Mouse (Mus musculus) midbrain, embryonic 16.5 days (tissue): Measurements from ENCODE around the gene Gm49486. TPM values are rescaled to one million over a fixed set of nuclear protein-coding genes. Genes with fewer than 3 reads are reported as not detected.

Source experiments
- ATAC-seq: fragments of 200-750 bp; cut with Nextera tagmentation; 2 replicates; pipeline ENCODE4 v1.8.0; 2017; ENCODE audit warnings: moderate TSS enrichment
- H3K27ac ChIP-seq: fragments of 300-500 bp; sonication (generic); 2 replicates; pipeline ENCODE4 v1.5.1; 2014; ENCODE audit warnings: mild to moderate bottlenecking, low read length, mixed read lengths
- H3K27me3 ChIP-seq: fragments of 300-500 bp; sonication (generic); 2 replicates; pipeline ENCODE4 v1.6.1; 2014; ENCODE audit warnings: low read depth, low read length, mixed read lengths; ENCODE audit not compliant: control insufficient read depth, insufficient read depth
- H3K36me3 ChIP-seq: fragments of 300-500 bp; sonication (generic); 2 replicates; pipeline ENCODE4 v1.6.1; 2014; ENCODE audit warnings: mild to moderate bottlenecking, low read length, moderate library complexity, mixed read lengths; ENCODE audit not compliant: control insufficient read depth, insufficient read depth
- H3K4me1 ChIP-seq: fragments of 300-500 bp; sonication (generic); 2 replicates; pipeline ENCODE4 v1.6.1; 2014; ENCODE audit warnings: mild to moderate bottlenecking, low read length, mixed read lengths; ENCODE audit not compliant: control insufficient read depth, insufficient read depth
- H3K4me2 ChIP-seq: fragments of 300-500 bp; sonication (generic); 2 replicates; pipeline ENCODE4 v1.6.1; 2014; ENCODE audit warnings: mild to moderate bottlenecking, low read length, mixed read lengths
- H3K4me3 ChIP-seq: fragments of 300-500 bp; sonication (generic); 2 replicates; pipeline ENCODE4 v1.5.1; 2014; ENCODE audit warnings: low read depth, mild to moderate bottlenecking, low read length, moderate library complexity, mixed read lengths
- H3K9ac ChIP-seq: fragments of 300-500 bp; sonication (generic); 2 replicates; pipeline ENCODE4 v1.6.1; 2014; ENCODE audit warnings: low read depth, low read length, mixed read lengths
- H3K9me3 ChIP-seq: fragments of 300-500 bp; sonication (generic); replicated peaks from 2 replicates; pipeline ENCODE4 v1.6.1; 2014; ENCODE audit warnings: mild to moderate bottlenecking, low read length, mixed read lengths; ENCODE audit not compliant: control insufficient read depth, poor library complexity, severe bottlenecking
- WGBS: fragments of 180-500 bp; shearing (Covaris S2); extraction: QIAGEN DNeasy Blood & Tissue Kit; methylation state at CpG from one replicate; pipeline ENCODE4 v1.1.7; 2014; 5-methylcytosine and 5-hydroxymethylcytosine counted together
- polyA plus RNA-seq: library from polyadenylated mRNA; unstranded; fragments of >200 nt; fragmentation: Nextera tagmentation; extraction: Ambion mirVana; gene quantifications from 2 replicates; pipeline ENCODE4 v1.2.1, GENCODE M21; 2015

Gm49486 gene
- polyA plus RNA-seq, 1 experiment from 2014 or later = 1.3 TPM

DNA sequence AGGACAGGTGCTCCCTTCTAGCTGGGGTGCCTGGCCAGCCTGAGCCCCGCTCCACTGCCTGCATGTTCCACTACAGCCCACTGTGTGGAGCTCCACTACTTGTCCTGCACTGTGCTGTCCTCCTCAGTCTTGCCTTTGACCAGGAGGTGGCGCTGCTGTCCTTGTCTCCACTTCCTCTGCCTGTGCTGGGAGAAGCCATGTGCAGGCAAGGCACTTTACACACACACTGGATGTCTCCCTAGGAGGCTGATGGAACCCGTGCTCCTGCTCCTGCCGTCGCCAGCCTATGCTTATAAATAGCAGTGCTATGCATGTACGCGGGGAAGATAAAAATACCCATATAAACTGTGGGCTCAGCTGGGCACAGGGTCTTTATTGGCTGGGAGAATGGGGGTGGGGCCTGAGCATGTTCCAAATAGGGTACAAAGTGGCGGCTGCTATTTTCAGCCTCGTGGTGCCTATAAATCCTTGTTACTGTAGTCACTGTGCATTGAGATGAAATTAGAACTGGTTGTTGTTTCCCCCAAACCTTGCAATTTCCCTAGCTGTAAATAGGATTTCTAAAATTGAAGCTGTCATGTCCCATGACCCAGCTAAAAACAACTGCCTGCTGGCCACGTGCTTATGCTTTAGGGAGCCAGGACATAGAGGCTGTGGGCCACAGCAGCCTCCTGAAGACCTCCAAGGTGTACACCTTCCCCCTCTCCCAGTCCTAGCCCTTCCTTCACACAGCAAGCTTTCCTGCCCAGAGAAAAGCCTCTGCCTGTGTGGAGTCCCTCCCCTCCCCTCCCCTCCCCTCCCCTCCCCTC lies 14.2 kb downstream of the Gm49486 start:
- Histone ChIP-seq H3K9ac (0 out of 2 replicates have a peak overlapping the region, but pooled peaks have one; percentile 31), H3K36me3 (peaks cover 35% of the 10 kb centered on the region), H3K27me3 (no peaks in the 10 kb centered on the region), H3K9me3 (no peaks in the 10 kb centered on the region), H3K4me1 (no peaks in the 10 kb centered on the region), H3K4me3 (no peak overlapping the region), H3K27ac (peak overlapping the region; percentile 57), H3K4me2 (peak overlapping the region; percentile 26; the same call in 1 of the 2 replicates)
- peak; percentile 97 for ATAC-seq
- WGBS = 13% methylated on average over 10 of the region's 10 CpGs

DNA sequence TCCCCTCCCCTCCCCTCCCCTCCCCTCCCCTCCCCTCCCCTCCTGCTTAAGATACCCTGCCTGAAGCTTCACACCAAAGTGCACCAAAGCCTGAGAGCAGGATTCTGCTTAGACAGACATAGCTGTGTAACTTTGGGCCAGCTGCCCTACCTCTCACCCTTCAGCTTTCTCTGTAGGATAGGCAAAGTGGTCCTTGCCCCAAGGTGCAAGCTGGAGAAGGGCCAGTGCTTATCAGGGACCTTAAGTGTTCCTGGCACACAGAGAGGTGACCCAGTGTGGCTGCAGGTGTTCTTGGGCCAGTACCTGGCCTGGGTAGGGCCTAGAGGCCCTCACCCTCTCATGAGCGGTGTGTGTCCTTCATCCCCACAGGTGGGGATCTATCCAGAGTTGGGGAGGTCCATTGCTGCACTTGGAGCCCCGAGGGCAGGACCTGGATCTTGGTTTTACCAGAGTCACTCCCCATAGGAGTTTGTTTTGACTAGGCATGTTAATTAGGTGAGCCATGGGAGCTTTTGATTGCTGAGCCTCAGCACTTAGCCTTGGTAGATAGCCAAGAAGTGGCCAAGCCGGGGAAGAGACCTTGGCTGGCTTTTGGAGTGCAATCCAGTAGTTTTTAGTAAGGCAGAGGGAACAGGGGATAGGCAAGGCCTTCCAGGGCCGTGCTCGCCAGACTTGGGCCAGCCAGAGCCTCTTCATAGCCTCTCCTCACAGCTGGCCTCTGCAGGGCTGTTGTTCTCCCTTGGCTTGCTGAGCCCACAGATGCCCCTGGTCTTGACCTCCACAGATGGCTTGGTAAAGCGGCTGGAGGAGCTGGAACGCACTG lies 15.1 kb downstream of the Gm49486 start:
- ATAC-seq = no peak
- no peaks in the 10 kb centered on the region for H3K27me3 ChIP-seq
- no peaks in the 10 kb centered on the region for H3K4me1 ChIP-seq
- H3K27ac ChIP-seq = no peak overlapping the region
- H3K9me3 ChIP-seq = no peaks in the 10 kb centered on the region
- 72% methylated on average over 7 of the region's 7 CpGs for WGBS
- no peak overlapping the region for H3K4me3 ChIP-seq
- 0 out of 2 replicates have a peak overlapping the region, but pooled peaks have one; percentile 16 for H3K9ac ChIP-seq
- no peak overlapping the region for H3K4me2 ChIP-seq
- H3K36me3 ChIP-seq = peaks cover 34% of the 10 kb centered on the region

DNA sequence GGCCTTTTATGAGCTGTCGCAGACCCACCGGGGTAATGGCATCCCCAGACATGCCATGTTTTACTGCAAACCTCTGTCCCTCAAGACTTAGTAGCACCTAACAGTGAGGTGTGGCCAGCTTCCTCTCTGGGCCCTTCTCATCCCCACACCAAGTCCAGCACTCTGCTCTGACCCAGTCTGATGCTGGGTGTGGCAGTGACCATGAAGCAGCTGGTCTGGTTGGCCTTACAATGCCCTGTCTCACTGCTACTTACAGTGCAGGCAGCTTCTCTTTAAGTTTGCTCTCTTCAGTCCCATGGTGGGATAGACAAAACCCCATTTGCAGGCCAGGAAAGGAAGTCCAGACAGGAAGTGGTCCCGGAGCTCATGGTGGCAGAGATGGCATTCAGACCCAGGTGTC lies 16.1 kb downstream of the Gm49486 start:
- no peak overlapping the region for H3K4me2 ChIP-seq
- H3K4me1 ChIP-seq = no peaks in the 10 kb centered on the region
- no peaks in the 10 kb centered on the region for H3K9me3 ChIP-seq
- no peak for ATAC-seq
- no peaks in the 10 kb centered on the region for H3K27me3 ChIP-seq
- H3K36me3 ChIP-seq = peaks cover 25% of the 10 kb centered on the region
- H3K27ac ChIP-seq = no peak overlapping the region
- WGBS = 92% methylated on average over 3 of the region's 3 CpGs
- no peak overlapping the region for H3K9ac ChIP-seq
- H3K4me3 ChIP-seq = no peak overlapping the region

DNA sequence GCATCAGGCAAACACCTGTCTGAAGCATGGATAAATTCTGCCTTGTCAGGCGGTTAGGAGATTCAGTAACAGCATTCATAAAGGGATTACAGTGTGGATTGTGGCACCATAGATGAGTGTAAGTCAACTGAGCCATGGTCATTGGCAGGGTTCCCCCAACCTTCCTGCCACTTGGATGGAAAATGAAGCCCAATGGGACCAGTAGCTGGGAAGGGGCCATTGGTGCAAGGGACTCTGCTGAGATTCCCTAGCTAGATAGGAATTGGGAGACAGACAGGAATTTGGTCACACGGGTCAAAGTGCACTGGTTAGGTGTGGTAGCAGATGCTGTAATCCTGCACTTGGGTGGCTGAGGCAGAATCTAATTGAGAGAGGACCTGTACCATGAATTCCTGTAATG lies 21.0 kb downstream of the Gm49486 start:
- no peak overlapping the region for H3K4me2 ChIP-seq
- peaks cover 10% of the 10 kb centered on the region; the same call in 1 of the 2 replicates for H3K36me3 ChIP-seq
- WGBS = 73% methylated on average over 2 of the region's 2 CpGs
- H3K27ac ChIP-seq = no peak overlapping the region
- H3K27me3 ChIP-seq = peaks cover 20% of the 10 kb centered on the region
- H3K4me3 ChIP-seq = no peak overlapping the region
- ATAC-seq = no peak
- no peaks in the 10 kb centered on the region for H3K9me3 ChIP-seq
- no peak overlapping the region for H3K9ac ChIP-seq
- peaks cover 8% of the 10 kb centered on the region; the same call in 1 of the 2 replicates for H3K4me1 ChIP-seq

DNA sequence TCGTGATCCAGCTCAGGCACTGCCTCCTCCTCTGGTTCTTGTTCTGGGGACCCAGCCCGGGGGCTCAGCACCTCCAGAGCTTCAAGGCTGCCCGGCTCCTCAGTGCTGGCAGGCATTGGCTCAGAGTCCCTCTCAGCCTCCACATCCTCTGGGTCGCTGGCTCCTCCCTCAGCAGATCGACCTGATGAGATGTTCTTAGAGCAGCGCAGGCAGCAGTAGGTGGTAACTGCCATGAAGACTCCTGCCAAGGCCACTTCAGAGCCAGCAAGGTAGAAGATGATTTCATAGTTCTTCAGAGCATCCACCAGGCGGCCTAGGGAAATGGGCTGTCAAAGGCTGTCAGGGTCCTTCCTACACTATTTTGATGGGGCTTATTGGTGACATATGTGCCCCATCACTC lies 22.0 kb downstream of the Gm49486 start:
- ATAC-seq = 0 out of 2 replicates have a peak, but pooled peaks have one; percentile 1

DNA sequence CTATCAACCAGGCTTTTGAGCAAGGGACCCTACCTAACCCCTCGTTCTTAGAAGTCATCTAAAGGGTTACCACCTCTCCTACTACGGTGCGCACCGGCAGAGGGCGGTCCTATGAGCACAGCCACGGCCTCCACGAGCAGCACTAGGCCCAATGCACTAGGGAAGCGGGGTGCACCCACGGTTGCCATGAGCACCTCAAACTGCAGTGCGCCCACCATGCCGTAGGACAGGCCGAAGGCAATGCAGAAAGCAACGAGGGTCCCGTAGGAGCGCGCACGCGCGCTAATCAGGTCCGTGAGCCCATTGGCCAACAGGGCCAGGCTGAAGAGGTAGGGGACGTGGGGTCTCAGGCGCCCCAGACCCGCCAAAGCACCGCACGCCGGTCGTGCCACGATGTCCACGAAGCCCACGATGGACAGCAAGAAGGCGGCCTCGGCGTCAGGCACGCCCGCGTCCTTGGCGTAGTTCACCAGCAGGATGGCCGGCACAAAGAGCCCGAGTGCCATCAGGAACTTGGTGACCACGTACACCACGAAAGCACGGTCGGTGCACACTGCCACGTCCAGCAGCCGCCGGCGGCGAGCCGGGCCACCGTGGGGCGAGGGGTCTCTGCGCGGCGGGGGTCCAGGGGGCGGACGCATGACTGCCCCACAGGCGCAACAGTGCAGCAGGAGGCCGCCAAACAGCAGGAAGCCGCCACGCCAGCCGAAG lies 22.7 kb downstream of the Gm49486 start:
- Histone ChIP-seq H3K4me2 (peak overlapping the region; percentile 80), H3K4me1 (peaks cover 8% of the 10 kb centered on the region; the same call in 1 of the 2 replicates)

More for the DNA sequence above, 22.0 kb downstream of the Gm49486 start:
- WGBS = 57% methylated on average over 7 of the region's 7 CpGs
- H3K4me3 ChIP-seq = no peak overlapping the region
- H3K4me2 ChIP-seq = no peak overlapping the region
- H3K9me3 ChIP-seq = no peaks in the 10 kb centered on the region
- H3K27ac ChIP-seq = no peak overlapping the region
- H3K9ac ChIP-seq = no peak overlapping the region
- peaks cover 7% of the 10 kb centered on the region; the same call in 1 of the 2 replicates for H3K36me3 ChIP-seq
- peaks cover 20% of the 10 kb centered on the region for H3K27me3 ChIP-seq
- peaks cover 8% of the 10 kb centered on the region; the same call in 1 of the 2 replicates for H3K4me1 ChIP-seq

DNA sequence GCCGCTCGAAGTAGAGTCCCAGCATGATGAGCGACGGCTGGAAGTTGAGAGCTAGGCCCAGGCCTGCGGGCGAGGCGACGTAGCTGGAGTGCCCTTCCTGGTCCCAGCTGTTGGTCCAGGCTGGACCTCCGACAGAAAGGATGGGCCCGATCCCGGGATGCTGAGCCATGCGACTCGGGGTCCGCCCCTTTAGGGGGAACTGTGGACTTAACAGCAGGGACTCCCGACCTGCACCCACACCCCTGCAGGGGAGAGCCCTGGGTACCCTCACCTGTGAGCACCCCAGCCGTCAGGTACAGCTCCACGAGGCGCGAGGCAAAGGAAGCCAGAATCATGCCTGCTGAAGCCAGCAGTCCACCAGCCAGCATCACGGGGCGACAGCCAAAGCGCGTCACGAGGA lies 23.4 kb downstream of the Gm49486 start:
- no peak overlapping the region for H3K27ac ChIP-seq
- WGBS = 32% methylated on average over 24 of the region's 24 CpGs
- 0 out of 2 replicates have a peak, but pooled peaks have one; percentile 6 for ATAC-seq
- H3K27me3 ChIP-seq = peaks cover 20% of the 10 kb centered on the region
- peak overlapping the region; percentile 80 for H3K4me2 ChIP-seq
- H3K4me1 ChIP-seq = peaks cover 8% of the 10 kb centered on the region; the same call in 1 of the 2 replicates
- peaks cover 2% of the 10 kb centered on the region; the same call in 1 of the 2 replicates for H3K36me3 ChIP-seq
- H3K9ac ChIP-seq = peak overlapping the region; percentile 68
- peak overlapping the region; percentile 40 for H3K4me3 ChIP-seq
- no peaks in the 10 kb centered on the region for H3K9me3 ChIP-seq

More for the DNA sequence above, 22.7 kb downstream of the Gm49486 start:
- 2% methylated on average over 60 of the region's 61 CpGs for WGBS
- peaks cover 2% of the 10 kb centered on the region; the same call in 1 of the 2 replicates for H3K36me3 ChIP-seq
- peak overlapping the region; percentile 40 for H3K4me3 ChIP-seq
- no peaks in the 10 kb centered on the region for H3K9me3 ChIP-seq
- H3K27me3 ChIP-seq = peaks cover 20% of the 10 kb centered on the region
- peak overlapping the region; percentile 68 for H3K9ac ChIP-seq
- no peak overlapping the region for H3K27ac ChIP-seq
- peak; percentile 63 for ATAC-seq

DNA sequence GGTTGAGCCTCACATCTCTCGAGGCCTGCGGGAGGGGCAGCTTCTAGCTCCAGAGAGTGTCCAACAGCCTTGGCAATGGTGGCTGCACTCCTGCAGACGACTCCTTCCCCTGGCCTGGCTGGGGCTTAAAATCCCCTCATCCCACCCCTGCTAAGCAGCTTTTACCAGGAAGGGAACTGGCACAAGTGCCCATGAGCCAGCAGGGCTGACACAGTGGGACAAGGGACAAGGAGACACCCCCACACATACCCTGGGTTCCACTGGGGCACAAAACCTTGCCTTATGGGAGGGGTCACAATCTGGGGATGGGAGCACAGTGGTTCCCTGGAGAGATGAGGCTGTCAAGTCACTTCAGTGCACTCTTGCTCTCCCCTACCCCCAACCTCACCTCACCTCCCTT lies 25.5 kb downstream of the Gm49486 start, which contains the start of gene Slc16a8:
Gene Slc16a8, minus strand, starts transcription at position 101 of the 400 bp plus-strand sequence.
- no peak within 1 kb of the TSS for H3K4me2 ChIP-seq
- H3K27me3 ChIP-seq = peaks cover 21% of the 10 kb centered on the region
- 13% methylated on average over 3 of the region's 3 CpGs for WGBS
- H3K36me3 ChIP-seq = no peaks in the 10 kb centered on the region
- no peaks in the 10 kb centered on the region for H3K9me3 ChIP-seq
- H3K27ac ChIP-seq = no peak within 1 kb of the TSS
- no peak within 1 kb of the TSS for H3K9ac ChIP-seq
- no peak within 1 kb of the TSS for H3K4me3 ChIP-seq
- peaks cover 8% of the 10 kb centered on the region; the same call in 1 of the 2 replicates for H3K4me1 ChIP-seq
- ATAC-seq = no peak
